Mouse (Mus musculus): ENCODE data around the gene Car9.

GRCm38 (mm10) chr4:43470301-43470700 lies 36.5 kb upstream of the Car9 start:
- no peak for TF ChIP-seq CTCF (IDR thresholded peaks at IDR 0.05)
- no peak for TF ChIP-seq EP300 (IDR thresholded peaks at IDR 0.05)

Data from lung, postnatal 0 days (tissue).